Mouse (Mus musculus) liver, postnatal 0 days (tissue): ENCODE measurements around the gene Ifna1. TPM values are rescaled to one million over a fixed set of nuclear protein-coding genes. Genes with fewer than 3 reads are reported as not detected.
A peak's percentile ranks its signal among the peaks of the same experiment; 100 is the strongest.
"Not testable (repeated sequence)": the region's sequence is repeated elsewhere in the genome, so short reads cannot be mapped to it uniquely, and the experiment has no call there.

Experiments used
- ATAC-seq: fragments of 200-750 bp; cut with Nextera tagmentation; 2 replicates; pipeline ENCODE4 v1.8.0; 2017; ENCODE audit warnings: mild to moderate bottlenecking, moderate library complexity
- DNase-seq: peaks from one replicate; pipeline ENCODE4 v3.0.0-alpha.2; 2016
- H3K27ac ChIP-seq: fragments of 300-500 bp; sonication (generic); 2 replicates; pipeline ENCODE4 v1.5.1; 2014; ENCODE audit warnings: antibody characterized with exemption, moderate library complexity, mild to moderate bottlenecking, low read depth
- H3K27me3 ChIP-seq: fragments of 300-500 bp; sonication (generic); 2 replicates; pipeline ENCODE4 v1.6.1; 2014; ENCODE audit warnings: low read length, control low read depth, mixed read lengths; ENCODE audit not compliant: insufficient read depth
- H3K36me3 ChIP-seq: fragments of 300-500 bp; sonication (generic); replicated peaks from 2 replicates; pipeline ENCODE4 v1.6.1; 2014; ENCODE audit warnings: mild to moderate bottlenecking, control low read depth, low read length, moderate library complexity, mixed read lengths; ENCODE audit not compliant: insufficient read depth
- H3K4me1 ChIP-seq: fragments of 300-500 bp; sonication (generic); 2 replicates; pipeline ENCODE4 v1.6.1; 2014; ENCODE audit warnings: antibody characterized with exemption, mild to moderate bottlenecking, control low read depth; ENCODE audit not compliant: insufficient read depth
- H3K4me2 ChIP-seq: fragments of 300-500 bp; sonication (generic); 2 replicates; pipeline ENCODE4 v1.6.1; 2014; ENCODE audit warnings: low read depth, mild to moderate bottlenecking, low read length, moderate library complexity, mixed read lengths
- H3K4me3 ChIP-seq: fragments of 300-500 bp; sonication (generic); 2 replicates; pipeline ENCODE4 v1.5.1; 2014; ENCODE audit warnings: low read depth, low read length
- H3K9ac ChIP-seq: fragments of 300-500 bp; sonication (generic); replicated peaks from 2 replicates; pipeline ENCODE4 v1.6.1; 2014; ENCODE audit warnings: mild to moderate bottlenecking, moderate library complexity
- H3K9me3 ChIP-seq: fragments of 300-500 bp; sonication (generic); 2 replicates; pipeline ENCODE4 v1.6.1; 2016; ENCODE audit warnings: mild to moderate bottlenecking, control low read depth, low read length, mixed read lengths
- CTCF ChIP-seq: sonication (generic); IDR thresholded peaks from 2 replicates; pipeline ENCODE4 v1.5.1; 2016; ENCODE audit warnings: antibody characterized with exemption, low read depth
- EP300 ChIP-seq: IDR thresholded peaks from 2 replicates; pipeline ENCODE4 v1.6.1; 2016; ENCODE audit warnings: antibody characterized with exemption, low read depth, mild to moderate bottlenecking
- WGBS: fragments of 180-500 bp; shearing (Covaris S2); extraction: QIAGEN DNeasy Blood & Tissue Kit; methylation state at CpG from one replicate; pipeline ENCODE4 v1.1.7; 2014; ENCODE audit not compliant: insufficient replicate concordance; 5-methylcytosine and 5-hydroxymethylcytosine counted together
- polyA plus RNA-seq: library from polyadenylated mRNA; unstranded; fragments of >200 nt; fragmentation: Nextera tagmentation; extraction: Ambion mirVana; gene quantifications from 2 replicates; pipeline ENCODE4 v1.2.1, GENCODE M21; 2015

Ifna1 gene
- not detected in 2 replicates for polyA plus RNA-seq

DNA sequence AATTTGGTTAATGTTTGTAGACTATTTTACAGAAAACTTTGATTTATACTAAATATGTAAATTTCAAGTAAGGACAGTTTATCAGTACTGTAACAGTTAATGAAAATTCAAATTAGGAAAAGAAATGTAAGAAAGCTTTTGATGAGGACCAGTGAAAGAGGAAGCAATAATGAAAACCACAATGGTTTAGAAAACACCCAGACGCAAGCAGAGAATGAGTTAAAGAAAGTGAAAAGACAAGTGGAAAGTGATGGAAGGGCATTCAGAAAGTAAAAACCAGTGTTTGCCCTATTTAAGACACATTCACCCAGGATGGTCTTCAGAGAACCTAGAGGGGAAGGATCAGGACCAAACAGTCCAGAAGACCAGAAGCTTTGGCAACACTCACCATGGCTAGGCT is at the start of gene Ifna1:
TSS of gene Ifna1 (plus strand) at position 390 of the 400 bp plus-strand sequence.
- Histone ChIP-seq H3K36me3 (no peaks in the 10 kb centered on the region), H3K4me2 (no peak within 1 kb of the TSS), H3K27me3 (no peaks in the 10 kb centered on the region), H3K27ac (no peak within 1 kb of the TSS), H3K9ac (no peak within 1 kb of the TSS), H3K4me1 (no peaks in the 10 kb centered on the region), H3K4me3 (no peak within 1 kb of the TSS), H3K9me3 (no peaks in the 10 kb centered on the region)
- DNase-seq (no peak), ATAC-seq (no peak)
- 33% methylated on average over 1 of the region's 1 CpGs for WGBS
- TF ChIP-seq CTCF (no peak), EP300 (no peak)

DNA sequence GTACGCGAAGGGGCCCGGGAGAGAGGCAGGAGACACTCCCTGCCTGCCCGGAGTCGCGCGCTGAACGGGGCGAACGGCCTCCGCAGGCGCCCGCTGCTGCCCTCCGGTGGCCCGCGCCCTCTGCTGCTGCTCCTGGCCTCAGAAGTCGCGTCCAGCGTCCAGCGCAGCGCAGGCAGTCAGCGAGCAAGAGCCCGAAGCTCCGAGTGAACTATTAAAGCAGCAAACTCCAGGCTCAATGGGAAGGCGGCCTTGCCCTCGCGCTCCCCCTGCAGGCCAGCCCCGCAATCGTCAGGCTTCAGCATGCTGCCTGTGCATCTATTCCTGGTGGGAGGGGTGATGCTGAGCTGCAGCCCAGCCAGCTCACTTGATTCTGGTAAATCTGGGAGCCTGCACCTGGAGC is 46.9 kb upstream of the Ifna1 start, which contains the start of gene Gm13287:
TSS of gene Gm13287 (plus strand) at position 301 of the 400 bp plus-strand sequence.
- H3K4me2 ChIP-seq, H3K4me3 ChIP-seq, H3K9me3 ChIP-seq, DNase-seq, H3K36me3 ChIP-seq, H3K27me3 ChIP-seq, H3K4me1 ChIP-seq, ATAC-seq, H3K9ac ChIP-seq, H3K27ac ChIP-seq: not testable (repeated sequence)
- no CpG with 5 or more reads among the region's 29 CpGs for WGBS

DNA sequence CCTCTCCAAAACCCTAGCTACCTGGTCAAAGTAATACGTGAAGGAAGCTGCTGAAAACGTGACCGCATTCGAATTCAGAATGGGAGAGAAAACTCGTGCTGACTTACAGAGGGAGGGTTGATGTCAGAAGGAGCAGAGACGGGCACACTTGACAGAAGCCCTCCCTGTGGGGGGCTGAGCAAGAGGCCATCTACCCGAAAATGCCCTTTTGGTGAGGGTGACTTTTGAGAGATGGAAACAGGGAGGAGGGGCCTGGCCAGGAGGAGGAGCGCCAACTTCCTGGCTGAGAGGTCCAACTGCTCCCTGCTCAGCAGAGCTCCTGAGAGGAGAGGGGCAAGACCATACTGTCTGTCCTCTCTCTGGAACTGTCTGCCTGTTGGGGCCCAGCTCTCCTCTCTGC is 44.7 kb upstream of the Ifna1 start, which contains the start of gene Gm13288:
TSS of gene Gm13288 (plus strand) at position 301 of the 400 bp plus-strand sequence.
- H3K9ac ChIP-seq, H3K9me3 ChIP-seq, H3K27me3 ChIP-seq, H3K4me2 ChIP-seq, H3K4me1 ChIP-seq, ATAC-seq, DNase-seq, H3K27ac ChIP-seq, H3K36me3 ChIP-seq, H3K4me3 ChIP-seq: not testable (repeated sequence)
- no CpG with 5 or more reads among the region's 8 CpGs for WGBS

DNA sequence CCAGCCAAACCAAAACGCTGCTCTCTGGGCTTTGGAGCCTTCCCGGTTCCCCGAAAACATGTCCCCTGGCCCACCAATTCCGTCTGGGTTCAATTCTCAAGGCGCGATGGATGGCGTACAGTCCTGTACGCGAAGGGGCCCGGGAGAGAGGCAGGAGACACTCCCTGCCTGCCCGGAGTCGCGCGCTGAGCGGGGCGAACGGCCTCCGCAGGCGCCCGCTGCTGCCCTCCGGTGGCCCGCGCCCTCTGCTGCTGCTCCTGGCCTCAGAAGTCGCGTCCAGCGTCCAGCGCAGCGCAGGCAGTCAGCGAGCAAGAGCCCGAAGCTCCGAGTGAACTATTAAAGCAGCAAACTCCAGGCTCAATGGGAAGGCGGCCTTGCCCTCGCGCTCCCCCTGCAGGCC is 44.1 kb upstream of the Ifna1 start:
- not testable (repeated sequence) for H3K4me1 ChIP-seq, H3K4me2 ChIP-seq, DNase-seq, H3K27ac ChIP-seq, H3K9ac ChIP-seq, H3K9me3 ChIP-seq, H3K36me3 ChIP-seq, H3K27me3 ChIP-seq, H3K4me3 ChIP-seq, ATAC-seq
- TF ChIP-seq CTCF = peak; percentile 41
- WGBS = no CpG with 5 or more reads among the region's 34 CpGs

DNA sequence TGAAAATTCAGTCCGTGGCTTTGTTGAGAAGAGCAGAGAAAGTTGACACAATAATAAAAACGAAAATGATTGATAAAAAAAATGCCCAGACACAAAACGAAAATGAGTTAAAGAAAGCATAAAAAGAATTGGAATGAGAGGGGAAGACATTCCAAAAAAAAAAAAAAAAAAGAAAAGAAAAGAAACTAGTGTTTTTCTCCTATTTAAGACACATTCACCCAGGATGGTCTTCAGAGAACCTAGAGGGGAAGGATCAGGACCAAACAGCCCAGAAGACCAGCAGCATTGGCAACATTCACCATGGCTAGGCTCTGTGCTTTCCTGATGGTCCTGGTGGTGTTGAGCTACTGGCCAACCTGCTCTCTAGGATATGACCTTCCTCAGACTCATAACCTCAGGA is 34.0 kb upstream of the Ifna1 start, which contains the start of gene Ifna7:
TSS of gene Ifna7 (plus strand) at position 301 of the 400 bp plus-strand sequence.
- Histone ChIP-seq H3K4me2 (no peak within 1 kb of the TSS), H3K36me3 (no peaks in the 10 kb centered on the region), H3K4me3 (no peak within 1 kb of the TSS), H3K27me3 (no peaks in the 10 kb centered on the region), H3K4me1 (no peaks in the 10 kb centered on the region), H3K27ac (no peak within 1 kb of the TSS), H3K9me3 (no peaks in the 10 kb centered on the region), H3K9ac (no peak within 1 kb of the TSS)
- DNase-seq = no peak
- TF ChIP-seq EP300 (no peak), CTCF (no peak)
- no peak for ATAC-seq
- WGBS = 53% methylated on average over 3 of the region's 3 CpGs

DNA sequence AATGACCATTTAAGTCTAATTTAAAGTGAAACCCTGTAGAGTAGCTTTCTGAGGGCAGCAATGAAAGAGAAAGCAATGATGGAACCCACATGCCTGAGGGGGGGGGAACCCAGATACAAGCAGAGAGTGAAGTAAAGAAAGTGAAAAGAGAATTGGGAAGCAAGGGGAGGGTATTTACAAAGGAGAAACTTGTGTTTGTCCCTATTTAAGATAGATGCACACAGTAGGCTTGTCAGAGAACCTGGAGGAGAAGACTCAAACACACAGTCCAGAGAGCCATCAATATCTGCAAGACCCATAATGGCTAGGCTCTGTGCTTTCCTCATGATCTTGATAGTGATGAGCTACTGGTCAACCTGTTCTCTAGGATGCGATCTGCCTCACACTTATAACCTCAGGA is 30.2 kb upstream of the Ifna1 start, which contains the start of gene Ifna11:
TSS of gene Ifna11 (plus strand) at position 301 of the 400 bp plus-strand sequence.
- no peak within 1 kb of the TSS for H3K27ac ChIP-seq
- H3K9me3 ChIP-seq = no peaks in the 10 kb centered on the region
- H3K27me3 ChIP-seq = no peaks in the 10 kb centered on the region
- no peak within 1 kb of the TSS for H3K4me2 ChIP-seq
- no peaks in the 10 kb centered on the region for H3K36me3 ChIP-seq
- WGBS = 60% methylated on average over 1 of the region's 1 CpGs
- TF ChIP-seq EP300 (no peak), CTCF (no peak)
- no peak within 1 kb of the TSS for H3K9ac ChIP-seq
- ATAC-seq = no peak
- no peaks in the 10 kb centered on the region for H3K4me1 ChIP-seq
- no peak for DNase-seq
- no peak within 1 kb of the TSS for H3K4me3 ChIP-seq

DNA sequence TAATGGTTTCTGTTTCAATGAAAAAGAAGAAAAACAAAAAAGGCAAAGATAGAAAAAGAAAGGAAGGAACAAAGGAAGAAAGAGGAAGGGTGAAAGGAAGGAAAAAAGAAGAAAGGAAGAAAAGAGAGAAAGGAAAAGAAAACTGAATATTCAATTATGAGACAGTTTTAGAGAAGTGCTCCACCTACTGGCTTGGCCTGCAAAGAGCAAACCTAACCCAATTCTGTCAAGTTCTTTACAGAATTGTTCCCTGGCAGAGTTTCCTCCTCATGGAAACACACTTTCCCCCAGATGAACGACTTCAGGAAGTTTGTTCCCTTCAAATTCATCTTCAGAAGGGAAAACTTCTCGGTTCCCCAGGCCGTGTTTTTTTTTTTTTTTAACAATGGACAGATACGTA is 26.9 kb upstream of the Ifna1 start:
- DNase-seq (no peak), ATAC-seq (no peak)
- H3K4me1 ChIP-seq = no peaks in the 10 kb centered on the region
- H3K36me3 ChIP-seq = no peaks in the 10 kb centered on the region
- H3K4me2 ChIP-seq = no peak overlapping the region
- no peaks in the 10 kb centered on the region for H3K9me3 ChIP-seq
- no peak overlapping the region for H3K27ac ChIP-seq
- 23% methylated on average over 4 of the region's 4 CpGs for WGBS
- no peak overlapping the region for H3K4me3 ChIP-seq
- H3K9ac ChIP-seq = no peak overlapping the region
- no peaks in the 10 kb centered on the region for H3K27me3 ChIP-seq
- TF ChIP-seq EP300 (no peak), CTCF (peak; percentile 53)

DNA sequence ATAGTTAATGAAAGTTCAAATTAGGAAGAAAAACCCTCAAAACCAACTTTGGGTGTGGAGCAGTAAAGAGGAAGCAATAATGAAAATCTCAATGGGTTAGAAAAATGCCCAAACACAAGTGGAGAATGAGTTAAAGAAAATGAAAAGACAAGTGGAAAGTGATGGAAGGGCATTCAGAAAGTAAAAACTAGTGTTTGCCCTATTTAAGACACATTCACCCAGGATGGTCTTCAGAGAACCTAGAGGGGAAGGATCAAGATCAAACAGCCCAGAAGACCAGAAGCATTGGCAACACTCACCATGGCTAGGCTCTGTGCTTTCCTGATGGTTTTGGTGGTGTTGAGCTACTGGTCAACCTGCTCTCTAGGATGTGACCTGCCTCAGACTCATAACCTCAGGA is 22.8 kb upstream of the Ifna1 start, which contains the start of gene Ifna6:
TSS of gene Ifna6 (plus strand) at position 301 of the 400 bp plus-strand sequence.
- H3K4me2 ChIP-seq, H3K4me1 ChIP-seq, H3K27ac ChIP-seq, ATAC-seq, H3K9ac ChIP-seq, DNase-seq, H3K9me3 ChIP-seq, H3K4me3 ChIP-seq, H3K27me3 ChIP-seq, H3K36me3 ChIP-seq: not testable (repeated sequence)
